Mouse (Mus musculus) induced T-regulatory cell, adult 2 months (primary cell): ENCODE measurements around the gene Lasp1.

Source experiments
- DNase-seq: peaks from one replicate; pipeline ENCODE4 v3.0.0-alpha.2; 2012; ENCODE audit warnings: low read depth

Gene Lasp1

DNA sequence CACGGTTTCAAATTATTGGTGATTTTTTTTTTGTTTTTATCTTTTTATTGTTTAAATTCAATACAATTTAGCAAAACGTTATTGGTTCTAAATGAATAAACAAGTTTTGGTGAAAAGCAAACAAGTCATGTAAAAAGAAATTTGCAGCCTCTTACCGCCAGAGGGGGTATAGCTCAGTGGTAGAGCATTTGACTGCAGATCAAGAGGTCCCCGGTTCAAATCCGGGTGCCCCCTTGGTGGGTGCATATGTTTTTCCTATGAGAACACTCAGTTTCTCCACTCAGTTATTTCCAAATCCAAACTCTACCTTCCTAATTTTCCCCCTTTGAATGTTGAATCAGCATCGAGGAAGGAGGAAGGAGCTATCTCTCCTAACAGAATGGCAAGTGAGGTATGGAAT lies 1.9 kb upstream of the Lasp1 start:
- peak; percentile 84 for DNase-seq

DNA sequence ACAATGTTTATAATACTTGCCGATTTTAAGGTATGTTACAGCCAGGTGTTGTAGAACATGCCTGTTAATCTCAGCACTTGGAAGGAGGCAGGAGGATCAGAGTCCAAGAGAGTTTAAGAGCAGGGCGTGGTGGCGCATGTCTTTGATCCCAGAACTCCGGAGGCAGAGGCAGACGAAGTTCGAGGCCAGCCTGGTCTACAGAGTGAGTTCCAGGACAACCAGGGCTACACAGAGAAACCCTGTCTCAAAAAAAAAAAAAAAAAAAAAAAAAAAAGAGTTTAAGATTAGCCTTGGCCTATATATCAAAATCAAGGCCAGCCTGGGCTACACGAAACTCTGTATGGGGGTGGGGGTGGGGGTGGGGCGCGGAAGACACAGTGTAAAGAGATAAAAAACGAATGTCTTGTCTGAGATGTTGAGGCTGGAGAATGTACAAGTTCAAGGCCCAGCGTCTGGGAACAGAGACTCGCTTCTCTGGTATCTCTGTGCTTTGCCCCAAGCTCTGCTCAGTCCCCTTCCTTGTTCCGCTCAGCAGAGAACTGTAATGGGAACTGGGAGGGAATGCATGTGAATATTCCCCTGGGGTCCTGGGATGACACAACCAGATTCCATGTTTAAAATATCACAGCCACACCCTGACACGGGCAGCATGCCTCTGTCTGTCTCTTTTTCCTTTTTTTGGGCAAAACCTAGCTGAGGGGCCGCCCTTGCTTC lies 1.3 kb upstream of the Lasp1 start:
- DNase-seq: no peak

DNA sequence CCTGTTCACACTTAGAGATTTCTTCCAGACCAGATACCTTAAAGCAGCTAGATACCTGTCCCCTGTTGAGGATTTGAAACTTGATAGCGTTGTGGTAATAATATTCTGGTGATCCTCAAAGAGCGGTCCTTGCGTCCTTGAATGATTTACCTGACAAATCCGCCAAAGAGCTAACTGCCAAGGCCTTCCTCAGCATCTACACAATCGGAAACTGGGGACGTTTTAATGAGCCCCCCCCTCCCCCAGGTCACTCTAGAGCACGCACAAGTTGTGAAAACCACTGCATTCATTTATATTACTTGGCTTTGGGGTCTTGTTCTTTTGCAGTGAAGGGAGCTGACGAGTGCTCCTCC lies 741 bp upstream of the Lasp1 start:
- DNase-seq: no peak

DNA sequence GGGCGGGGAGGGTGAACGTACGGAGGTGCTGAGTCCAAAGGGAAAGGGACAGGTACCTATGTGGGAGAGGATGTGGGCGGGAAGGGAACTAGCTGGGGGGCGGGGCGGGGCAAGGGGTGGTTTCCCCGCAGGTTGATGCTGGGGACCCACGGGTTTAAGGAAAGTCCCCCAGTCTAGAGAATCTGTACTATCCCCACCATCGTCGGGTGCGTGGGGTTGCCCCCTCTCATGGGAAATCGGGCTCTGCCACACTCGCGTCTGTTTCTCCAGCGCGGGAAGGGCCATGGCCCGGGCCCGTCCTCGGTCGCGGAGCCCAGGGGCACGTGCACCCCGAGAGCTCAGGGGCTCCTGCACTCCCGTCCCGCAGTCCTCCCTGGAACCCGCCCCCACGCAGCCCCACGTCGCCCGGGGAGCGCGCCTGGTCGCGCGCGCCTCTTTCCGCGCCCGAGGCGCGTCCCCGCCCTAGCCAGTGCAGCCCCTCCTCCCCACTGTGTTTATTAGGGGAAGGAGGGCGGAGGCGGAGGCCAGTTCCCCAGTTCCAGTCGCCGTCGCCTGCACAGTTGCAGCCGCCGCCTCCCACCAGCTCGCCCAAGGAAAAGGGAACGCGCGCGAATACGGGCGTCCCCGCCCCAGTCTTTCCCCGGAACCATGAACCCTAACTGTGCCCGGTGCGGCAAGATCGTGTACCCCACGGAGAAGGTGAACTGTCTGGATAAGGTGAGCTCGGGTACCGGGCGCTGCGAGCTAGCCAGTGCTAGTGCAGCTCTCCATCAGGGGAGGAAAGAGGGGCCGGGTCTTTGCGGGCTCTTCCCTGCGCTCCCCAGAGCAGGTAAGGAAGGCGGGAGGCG lies 570 bp downstream of the Lasp1 start:
- peak; percentile 93 for DNase-seq

DNA sequence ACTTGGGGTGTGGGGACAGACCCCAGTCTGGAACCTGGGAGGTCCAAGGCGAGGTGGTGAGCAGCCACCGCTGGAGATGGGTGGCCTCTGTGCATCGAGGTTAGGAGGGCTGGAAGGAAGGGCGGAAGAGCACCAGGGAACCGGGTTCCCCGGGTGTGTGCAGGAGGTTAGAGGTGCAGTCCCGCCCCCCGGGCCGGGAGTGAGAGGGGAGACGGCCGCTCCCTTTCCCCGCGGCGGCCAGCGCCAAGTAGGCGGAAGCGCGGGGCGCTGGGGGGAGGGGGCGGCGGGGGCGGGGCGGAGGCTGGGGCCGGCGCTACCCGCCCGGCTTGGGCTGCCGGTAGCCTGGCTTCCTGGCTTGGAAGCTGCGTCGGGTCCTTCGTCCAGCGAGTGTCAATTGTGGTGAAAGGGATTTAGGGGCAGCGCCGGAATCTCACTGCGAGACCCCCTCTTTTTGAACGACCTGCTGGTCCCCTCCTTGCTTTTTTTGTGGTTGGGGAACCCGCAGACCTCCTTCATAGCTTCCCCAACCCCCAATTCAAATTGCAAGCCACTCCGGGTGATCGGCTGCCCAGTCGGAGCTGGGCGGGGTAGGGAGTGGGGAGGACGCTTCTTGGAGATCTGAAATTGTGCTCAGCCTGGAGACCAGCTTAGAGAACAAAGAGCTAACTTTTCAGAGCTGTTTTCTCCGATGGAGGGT lies 1.3 kb downstream of the Lasp1 start:
- peak; percentile 84 for DNase-seq

DNA sequence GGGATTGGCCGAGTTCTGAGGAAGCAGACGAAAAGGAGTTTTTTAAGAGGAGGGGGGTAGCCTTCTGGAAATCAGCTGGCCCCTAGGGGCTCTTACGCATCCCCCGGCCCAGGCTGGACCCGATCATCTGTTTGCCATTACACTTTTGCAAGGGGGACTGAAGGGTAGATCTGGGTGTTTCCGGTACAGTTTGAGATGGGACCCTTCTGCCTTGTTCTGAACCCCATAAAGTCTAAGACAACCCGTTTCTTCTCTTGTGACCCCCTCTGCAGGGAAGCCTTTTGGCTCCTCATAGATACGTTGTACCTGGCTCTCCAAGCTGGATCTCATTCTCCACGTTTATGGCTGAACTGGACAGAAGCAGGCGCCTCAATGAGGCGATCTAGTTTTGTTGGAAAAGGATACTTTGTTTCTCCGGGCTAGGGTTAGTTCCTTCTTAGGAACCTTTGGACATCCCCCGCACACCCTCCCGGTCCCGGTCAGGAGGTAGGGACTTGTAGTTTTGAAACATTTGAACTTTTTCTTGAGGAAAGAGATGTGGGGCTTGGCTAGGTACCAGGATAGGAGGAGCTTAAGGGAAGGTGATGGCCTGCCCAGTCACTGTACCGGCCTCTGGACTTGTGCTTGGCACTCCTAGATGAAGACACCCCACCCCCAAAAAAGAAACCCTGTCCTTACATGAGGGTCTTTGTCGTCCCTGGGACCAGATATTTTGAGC lies 2.0 kb downstream of the Lasp1 start:
- peak; percentile 63 for DNase-seq

DNA sequence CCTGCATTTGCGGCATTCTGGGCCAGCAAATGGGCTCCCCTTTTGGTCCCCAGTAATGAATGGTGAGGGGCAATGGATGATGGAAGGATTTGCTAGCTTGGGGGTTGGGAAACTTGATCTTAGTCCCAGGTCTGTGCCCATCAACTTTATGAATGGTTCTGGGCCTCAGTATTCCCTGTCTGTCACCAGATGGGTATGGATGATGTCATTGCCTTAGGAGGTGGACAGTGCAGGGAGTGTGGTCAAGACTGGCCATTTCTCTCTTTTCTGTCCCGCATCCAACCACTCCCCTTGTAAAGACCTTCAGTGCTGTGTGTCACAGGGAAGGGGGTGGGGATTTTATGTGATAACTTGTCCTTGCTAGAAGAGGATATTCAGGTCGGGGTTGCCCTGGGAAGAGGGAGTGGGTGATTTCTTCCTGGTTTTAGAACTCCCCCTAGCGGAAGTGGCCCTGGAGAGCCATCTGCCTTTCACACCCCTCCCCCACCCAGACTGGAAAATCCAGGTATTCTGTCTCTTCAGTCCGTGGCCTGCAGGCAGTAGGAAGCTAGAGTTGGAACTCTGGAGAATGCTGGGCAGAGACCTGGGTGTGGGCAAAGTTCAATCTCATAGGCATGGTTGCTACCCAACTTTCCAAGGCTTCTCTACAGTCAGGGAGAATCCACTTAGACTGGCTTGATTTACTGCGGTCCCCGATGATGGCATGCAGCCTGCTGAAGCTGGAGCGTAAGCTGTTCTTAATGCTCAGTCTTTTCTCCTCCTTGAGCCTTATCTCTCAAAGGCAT lies 2.8 kb downstream of the Lasp1 start:
- peak; percentile 53 for DNase-seq

DNA sequence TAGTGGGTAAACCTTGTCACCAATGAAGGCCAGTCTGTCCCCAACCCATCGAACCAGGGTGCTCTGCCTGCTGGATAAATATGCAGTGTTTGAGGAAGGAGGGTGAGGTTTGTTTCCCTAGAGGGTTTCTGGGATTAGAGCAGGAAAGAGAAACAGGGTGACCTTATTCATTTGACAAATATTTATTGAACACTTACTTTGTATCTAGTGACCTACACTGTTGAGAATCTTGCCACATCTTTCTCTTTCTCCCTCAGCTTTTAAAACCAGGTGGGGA lies 3.3 kb downstream of the Lasp1 start:
- no peak for DNase-seq

DNA sequence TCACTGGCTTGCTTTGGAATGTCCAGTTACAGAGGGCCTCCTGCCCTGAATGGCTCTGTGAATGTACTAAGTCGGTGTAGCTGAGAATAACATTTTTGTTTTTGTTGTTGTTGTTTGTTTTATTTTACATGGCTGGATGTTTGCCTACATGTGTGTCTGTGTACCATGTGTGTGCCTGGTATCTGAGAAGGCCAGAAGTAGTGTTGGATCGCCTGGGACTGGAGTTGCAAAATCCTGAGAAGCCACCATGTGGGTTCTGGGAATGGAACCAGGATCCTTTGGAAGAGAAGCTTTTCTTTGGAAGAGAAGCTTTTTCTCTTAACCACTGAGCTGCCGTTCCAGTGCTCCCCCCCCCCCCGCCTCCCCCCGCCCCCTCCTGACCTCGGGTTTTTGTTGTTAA lies 3.7 kb downstream of the Lasp1 start:
- no peak for DNase-seq

DNA sequence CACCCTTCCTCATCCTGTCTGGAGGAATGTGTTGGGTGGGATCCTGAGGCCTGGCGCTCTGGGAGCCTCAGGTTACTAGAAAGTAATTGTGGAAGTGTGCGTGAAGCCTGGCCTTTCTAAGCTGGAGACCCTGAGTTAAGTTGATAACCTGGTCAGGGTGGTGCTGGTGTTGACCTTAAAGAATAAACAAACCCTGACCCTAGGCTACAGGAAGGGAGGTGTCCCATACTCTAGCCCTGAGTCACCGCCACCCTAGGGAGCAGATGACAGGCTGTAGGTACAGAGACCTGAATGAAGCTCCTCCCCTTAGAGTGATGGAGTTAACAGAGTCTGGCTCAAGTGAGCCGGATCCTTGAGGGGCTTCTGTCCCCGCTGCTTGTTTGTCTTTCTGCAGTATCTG lies 5.0 kb downstream of the Lasp1 start:
- no peak for DNase-seq

DNA sequence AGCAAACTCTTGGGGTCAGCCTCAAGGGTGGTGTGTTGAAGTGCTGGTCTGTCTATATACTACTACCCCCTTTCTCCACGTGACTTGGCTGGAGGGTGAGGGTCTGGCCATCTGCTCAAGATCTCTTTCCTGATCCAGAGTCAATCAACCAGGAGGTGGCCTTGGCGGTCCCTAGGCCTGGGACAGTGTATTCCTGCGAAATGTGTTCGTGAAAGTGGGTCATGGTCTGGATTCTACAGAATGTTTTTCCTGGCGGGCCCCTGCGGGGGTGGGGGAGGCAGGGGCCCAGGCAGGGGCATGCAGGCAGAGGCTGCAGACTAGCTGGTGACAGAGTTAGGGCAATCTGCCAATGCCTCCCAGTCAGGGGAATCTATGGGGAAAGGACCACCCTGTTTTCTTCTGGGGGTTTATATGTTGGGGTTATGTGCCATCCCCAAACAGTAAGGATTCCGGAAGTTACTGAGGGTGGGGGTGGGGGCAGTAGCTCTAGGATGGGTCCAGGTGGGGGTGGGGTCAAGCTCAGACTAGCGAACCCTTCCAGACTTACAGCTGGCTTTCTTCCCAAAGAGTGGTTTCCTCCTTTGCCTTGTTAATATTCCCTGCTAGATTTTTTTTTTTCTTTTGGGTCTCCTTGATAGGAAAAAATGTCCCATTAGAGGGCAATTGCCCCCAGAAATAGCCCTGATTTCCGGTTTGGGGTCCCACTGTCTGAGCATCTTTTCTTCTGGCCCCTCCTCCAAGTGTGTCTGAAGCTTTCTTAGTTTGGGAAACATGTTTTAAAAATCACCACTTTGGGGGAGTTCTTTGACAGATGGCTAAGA lies 6.3 kb downstream of the Lasp1 start:
- DNase-seq: no peak

DNA sequence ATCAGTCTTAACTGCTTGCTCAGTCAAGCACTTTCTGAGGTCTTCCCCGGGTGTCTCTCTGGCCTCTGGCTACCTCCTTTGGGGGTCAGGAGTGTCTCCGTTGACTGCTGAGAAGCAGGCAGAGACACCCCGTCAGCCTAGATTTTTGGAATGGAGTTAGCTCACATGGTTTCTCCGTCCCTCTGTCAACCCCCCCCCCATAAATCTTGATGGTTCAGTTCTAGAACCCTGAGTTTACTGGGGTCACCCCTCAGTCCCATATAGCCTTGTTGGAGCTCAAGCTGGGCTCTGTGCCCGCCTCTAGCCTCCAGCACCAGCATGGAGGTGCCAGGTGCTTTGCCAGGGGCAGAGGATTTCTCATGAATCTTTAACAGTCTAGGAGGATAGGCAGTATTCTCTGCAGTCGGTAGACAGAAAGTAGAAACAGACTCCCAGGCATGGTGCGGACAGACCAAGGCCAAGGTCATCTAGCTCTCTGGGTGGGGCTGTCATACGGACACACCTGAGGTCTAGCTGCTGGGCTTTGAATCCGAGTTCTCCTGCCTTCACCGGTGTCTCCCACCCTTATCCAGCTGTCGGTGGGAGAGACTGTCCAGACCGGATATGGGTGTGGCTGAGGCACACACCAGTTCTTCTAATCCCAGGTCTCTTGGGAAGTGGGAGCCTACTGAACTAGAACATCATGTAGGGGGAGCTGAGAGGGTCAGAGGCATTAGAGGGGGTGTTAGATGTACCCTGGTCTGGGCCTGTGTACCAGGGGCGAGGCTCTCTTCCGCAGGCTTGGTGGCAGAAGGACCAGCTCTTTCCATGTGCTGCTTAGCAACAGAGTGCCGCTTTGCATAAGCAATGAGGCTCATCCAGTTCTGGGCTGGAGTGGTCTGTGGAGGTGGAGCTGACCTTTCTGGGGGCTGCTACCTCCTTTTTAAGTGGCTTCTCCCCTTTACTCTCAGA lies 7.1 kb downstream of the Lasp1 start:
- DNase-seq: no peak

DNA sequence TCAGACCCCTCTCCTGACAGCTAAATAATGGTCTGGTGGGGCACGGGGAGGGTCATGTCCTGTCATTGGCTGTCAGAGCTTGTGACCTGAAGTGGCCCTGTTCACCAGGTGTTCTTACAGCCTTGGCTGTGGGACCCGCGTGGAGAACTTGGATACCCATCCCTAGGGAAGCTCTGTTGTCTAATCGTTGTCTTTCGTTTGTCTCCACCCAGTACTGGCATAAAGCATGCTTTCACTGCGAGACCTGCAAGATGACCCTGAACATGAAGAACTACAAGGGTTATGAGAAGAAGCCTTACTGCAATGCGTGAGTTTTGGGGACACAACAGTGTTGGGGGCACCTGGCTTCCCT lies 7.8 kb downstream of the Lasp1 start:
- DNase-seq: no peak

DNA sequence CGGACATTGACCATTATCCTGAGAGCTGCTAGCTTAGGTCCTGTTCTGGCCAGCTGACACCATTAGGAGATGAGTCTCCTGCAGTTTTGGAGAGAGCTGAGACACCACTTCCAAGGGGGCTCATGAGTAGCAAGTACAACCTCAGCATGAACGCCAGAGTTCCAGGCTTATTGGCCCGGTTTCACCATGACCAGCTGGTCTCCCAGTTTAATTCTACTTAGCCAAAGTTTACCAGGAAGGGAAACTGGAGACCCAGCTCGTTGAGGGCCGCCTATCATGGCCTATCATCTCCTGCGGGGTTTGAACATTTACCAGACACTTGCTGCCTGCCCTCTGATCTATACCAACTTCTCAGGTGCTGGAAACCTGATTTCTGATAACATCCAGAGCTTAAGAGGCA lies 8.8 kb downstream of the Lasp1 start:
- DNase-seq: no peak

DNA sequence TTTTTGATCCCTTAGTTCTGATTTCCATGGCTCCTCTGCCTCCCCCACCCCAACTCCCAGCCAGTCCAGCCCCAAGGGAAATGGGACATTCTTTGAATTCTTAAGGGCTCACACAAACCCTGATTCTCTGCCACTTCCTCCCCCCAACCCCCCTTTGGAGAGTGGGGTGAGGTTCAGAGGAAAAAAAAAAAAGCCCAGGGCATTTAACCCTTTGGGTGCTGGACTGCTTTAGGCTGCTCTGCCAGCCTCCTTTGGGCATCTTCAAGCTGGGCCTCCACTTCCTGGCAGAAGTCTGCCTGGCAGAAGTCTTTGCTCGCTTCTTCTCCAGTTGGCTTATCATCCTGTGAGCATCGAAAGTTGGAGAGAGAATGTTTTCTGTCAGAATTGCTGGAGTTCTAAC lies 9.3 kb downstream of the Lasp1 start:
- DNase-seq: peak; percentile 63

DNA sequence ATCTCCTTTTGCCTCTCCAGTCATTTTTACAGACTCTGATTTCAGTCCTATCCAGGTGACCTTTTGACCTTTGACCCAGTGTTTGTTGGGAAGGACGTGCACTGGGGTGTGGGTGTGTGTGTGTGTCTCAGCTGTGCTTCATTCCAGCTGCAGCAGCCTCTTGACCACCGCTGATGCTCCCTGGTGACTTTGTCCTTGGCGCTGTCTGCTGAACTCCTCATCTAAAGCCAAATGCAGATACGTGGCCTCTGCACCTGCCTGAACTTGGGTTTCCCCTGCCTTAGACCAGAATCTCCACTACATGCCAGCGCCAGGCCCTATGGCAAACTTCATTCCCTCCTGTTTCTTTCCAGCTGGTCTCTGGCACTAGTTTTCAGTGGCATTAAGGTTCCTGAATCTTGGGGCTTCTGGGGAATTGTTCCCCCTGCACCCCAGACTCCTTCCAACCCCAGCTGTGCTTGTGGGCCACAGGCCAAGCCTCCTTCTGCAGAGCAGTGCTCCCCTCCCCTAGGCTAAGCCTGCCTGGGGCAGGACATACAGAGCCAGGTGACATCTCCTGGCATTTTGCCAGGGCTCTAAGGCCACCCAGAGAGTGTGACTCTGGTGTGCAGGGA lies 9.9 kb downstream of the Lasp1 start:
- DNase-seq: no peak

DNA sequence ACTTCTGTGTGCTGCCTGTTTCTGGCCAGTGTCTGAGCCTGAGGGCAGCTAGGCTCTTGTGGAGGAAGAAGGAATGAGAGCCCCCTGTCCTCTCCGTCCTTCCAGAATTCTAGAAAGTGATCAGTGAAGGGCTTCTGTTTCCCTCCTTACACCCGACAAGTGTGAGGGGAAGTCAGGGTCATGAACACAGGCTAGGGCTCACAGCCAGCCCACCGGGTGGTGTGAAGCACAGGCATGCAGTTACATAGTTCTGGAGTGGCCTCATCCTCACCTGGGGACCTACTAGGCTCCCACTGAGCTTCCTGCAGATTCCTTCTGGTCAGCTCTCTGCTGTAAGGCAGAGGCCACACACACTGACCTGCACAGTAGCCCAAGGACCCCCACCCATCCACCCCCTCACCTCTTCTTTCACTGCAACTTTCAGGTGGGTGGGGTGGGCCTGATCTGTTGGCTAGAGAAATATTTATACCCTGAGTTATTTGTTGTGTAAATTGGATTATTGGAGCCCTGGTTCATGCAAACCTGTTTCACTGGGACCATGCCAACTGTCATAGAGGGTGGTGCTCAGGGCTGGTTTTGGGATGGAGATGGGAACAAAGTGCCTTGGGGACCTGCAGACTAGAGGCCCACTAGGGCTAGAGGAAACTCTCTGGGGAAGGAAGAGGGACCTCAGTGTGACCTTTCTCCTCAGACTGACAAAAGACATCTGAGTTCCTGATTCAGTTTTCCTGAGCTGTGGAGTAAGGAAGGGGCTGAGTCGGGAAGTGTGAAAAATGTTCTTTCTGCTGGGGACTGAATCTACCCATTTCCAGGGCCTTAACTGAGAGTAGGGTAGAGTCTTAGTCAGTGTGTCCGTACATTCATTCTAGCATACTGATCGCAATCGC lies 10.7 kb downstream of the Lasp1 start:
- DNase-seq: no peak

DNA sequence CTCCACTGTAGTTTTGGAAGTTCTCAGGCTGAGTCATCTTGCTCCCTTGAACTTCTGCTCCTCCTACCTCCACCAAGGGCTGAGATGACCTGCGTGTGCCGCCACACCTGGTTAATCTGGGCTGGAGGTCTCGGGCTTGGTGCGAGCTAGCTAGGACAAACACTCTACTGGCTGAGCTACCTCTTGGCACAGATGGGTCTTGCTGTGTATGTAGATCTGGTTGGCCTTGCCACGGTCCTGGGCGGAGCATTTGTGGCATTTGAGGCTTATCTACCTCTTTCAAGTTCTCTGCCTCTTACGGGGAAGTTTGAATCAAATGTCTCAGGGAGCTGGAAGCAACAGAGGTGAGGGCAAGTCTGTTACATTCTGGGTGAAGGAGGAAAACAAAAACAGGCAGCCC lies 11.6 kb downstream of the Lasp1 start:
- peak; percentile 67 for DNase-seq
